Comparison of ENCODE assay signal across 24 mouse cellular contexts in the genomic region with DNA sequence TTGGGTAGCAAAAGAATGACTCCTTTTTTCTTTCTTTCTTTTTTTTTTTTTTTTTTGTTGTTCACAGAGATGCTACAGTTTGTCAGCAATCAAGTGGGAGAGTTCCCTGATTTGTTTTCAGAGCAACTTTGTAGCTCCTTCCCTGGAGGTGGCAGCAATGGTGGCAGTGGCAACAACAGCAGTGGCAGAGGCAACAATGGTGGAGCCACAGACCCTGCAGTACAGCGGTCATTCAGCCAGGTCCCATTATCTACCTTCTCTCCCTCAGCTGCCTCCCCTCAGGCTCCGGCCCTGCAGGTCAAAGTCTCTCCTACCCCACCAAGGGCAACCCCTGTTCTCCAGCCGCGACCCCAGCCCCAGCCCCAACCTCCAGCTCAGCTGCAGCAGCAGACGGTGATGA. TPM values are rescaled to one million over a fixed set of nuclear protein-coding genes. Genes with fewer than 3 reads are reported as not detected.
DNase-seq lines count a peak whose midpoint lies in the region; ATAC-seq and TF ChIP-seq lines count a peak whose summit lies in the region.
"Had no signal": no experiment of that assay in that cellular context is flagged by ENCODE, and none has a peak within 500 bp of the region (broad histone marks: within the 10 kb centered on the region; RNA-seq: fewer than 3 reads in every experiment).

No protein-coding gene starts in this region.

- peaks cover 47% of the 10 kb centered on the region for H3K79me2 ChIP-seq in CH12.LX (replicated peaks; ENCODE audit: control insufficient read depth, extremely low read depth, insufficient read depth, poor library complexity, severe bottlenecking)

- no peaks in the 10 kb centered on the region for H3K9me3 ChIP-seq in heart, embryonic 12.5 days (replicated peaks)
- H3K9me3 ChIP-seq in hindbrain, embryonic 12.5 days (replicated peaks) = no peaks in the 10 kb centered on the region
- H3K9me3 ChIP-seq in hindbrain, postnatal 0 days (ENCODE audit: low read length) = no peaks in the 10 kb centered on the region
- H3K9me3 ChIP-seq in CH12.LX (replicated peaks; ENCODE audit: low read length) = no peaks in the 10 kb centered on the region
- no peaks in the 10 kb centered on the region for H3K9me3 ChIP-seq in hindbrain, embryonic 15.5 days
- H3K9me3 ChIP-seq: embryonic facial prominence, embryonic 10.5 days; intestine, embryonic 15.5 days; midbrain, embryonic 10.5 days had no signal

- TF ChIP-seq EP300 in CH12.LX (IDR thresholded peaks at IDR 0.05; ENCODE audit: low read length) = no peak

- no peak for ATAC-seq in heart, embryonic 12.5 days (ENCODE audit: insufficient number of reproducible peaks, low FRiP score)
- no peak for ATAC-seq in hindbrain, embryonic 12.5 days (ENCODE audit: low FRiP score)
- no peak for ATAC-seq in hindbrain, postnatal 0 days
- no peak for ATAC-seq in hindbrain, embryonic 15.5 days (ENCODE audit: low FRiP score, low read depth)
- ATAC-seq in megakaryocyte-erythroid progenitor cell, adult 5-6 weeks (replicated peaks; ENCODE audit: low FRiP score, low TSS enrichment, poor library complexity, severe bottlenecking) = no peak
- ATAC-seq: activated CD4-positive, CD25-positive, alpha-beta regulatory T cell, adult 4 months; forebrain, embryonic 16.5 days; intestine, embryonic 15.5 days; lung, postnatal 0 days; midbrain, embryonic 16.5 days had no signal

- no peak for TF ChIP-seq RAD21 in CH12.LX (IDR thresholded peaks at IDR 0.05; ENCODE audit: low read depth, low read length)

- no peak overlapping the region for H3K4me2 ChIP-seq in heart, embryonic 12.5 days
- H3K4me2 ChIP-seq in hindbrain, embryonic 12.5 days (replicated peaks) = no peak overlapping the region
- H3K4me2 ChIP-seq in hindbrain, postnatal 0 days (ENCODE audit: low read depth, low read length) = no peak overlapping the region
- H3K4me2 ChIP-seq in CH12.LX (ENCODE audit: insufficient read depth, low read depth, poor library complexity, severe bottlenecking) = no peak overlapping the region
- no peak overlapping the region for H3K4me2 ChIP-seq in hindbrain, embryonic 15.5 days
- H3K4me2 ChIP-seq: intestine, embryonic 15.5 days had no signal

- in situ Hi-C loops in CH12.LX (cut with MboI; ENCODE audit: low pct_ligation_motif_present, low pct_unique_long_range_greater_than_20kb, low sequenced_read_pairs) = no loop called here

- no peak overlapping the region for H3K9ac ChIP-seq in heart, embryonic 12.5 days
- H3K9ac ChIP-seq in hindbrain, embryonic 12.5 days = no peak overlapping the region
- H3K9ac ChIP-seq in hindbrain, postnatal 0 days (replicated peaks; ENCODE audit: low read length) = no peak overlapping the region
- no peak overlapping the region for H3K9ac ChIP-seq in CH12.LX (ENCODE audit: insufficient read depth, low read depth)
- H3K9ac ChIP-seq in hindbrain, embryonic 15.5 days = no peak overlapping the region
- H3K9ac ChIP-seq: intestine, embryonic 15.5 days had no signal

- H3K4me1 ChIP-seq in heart, embryonic 12.5 days (replicated peaks) = peaks cover 63% of the 10 kb centered on the region
- H3K4me1 ChIP-seq in hindbrain, embryonic 12.5 days = peaks cover 30% of the 10 kb centered on the region
- H3K4me1 ChIP-seq in hindbrain, postnatal 0 days (ENCODE audit: insufficient read depth, low read length) = peaks cover 11% of the 10 kb centered on the region; the same call in 1 of the 2 replicates
- H3K4me1 ChIP-seq in CH12.LX (ENCODE audit: control insufficient read depth in 1 of 2, insufficient read depth in 2 of 2) = peaks cover 9 to 37% of the 10 kb centered on the region in 2 experiments
- peaks cover 54% of the 10 kb centered on the region for H3K4me1 ChIP-seq in hindbrain, embryonic 15.5 days (replicated peaks)

- dilution Hi-C loops in CH12.LX (cut with MboI; ENCODE audit: extremely low pct_ligation_motif_present, extremely low pct_unique_long_range_greater_than_20kb, low sequenced_read_pairs) = no loop called here

- no peak for DNase-seq in heart, adult 11 months
- no peak for DNase-seq in hindbrain, postnatal 0 days (ENCODE audit: low spot score)
- DNase-seq in CH12.LX (ENCODE audit: extremely low read depth) = no peak
- no peak for DNase-seq in gastrocnemius, postnatal 10 days
- DNase-seq: adrenal gland, adult 8-10 months; cerebellum, postnatal 10 days; gastrocnemius, postnatal 25 days; heart, postnatal 36 days; kidney, postnatal 36 days; layer of hippocampus, postnatal 36 days; thymus, postnatal 36 days had no signal

- H3K27me3 ChIP-seq in heart, embryonic 12.5 days (replicated peaks) = no peaks in the 10 kb centered on the region
- H3K27me3 ChIP-seq in hindbrain, embryonic 12.5 days = no peaks in the 10 kb centered on the region
- H3K27me3 ChIP-seq in hindbrain, postnatal 0 days (ENCODE audit: insufficient read depth, low read length) = no peaks in the 10 kb centered on the region
- H3K27me3 ChIP-seq in CH12.LX (replicated peaks) = no peaks in the 10 kb centered on the region
- no peaks in the 10 kb centered on the region for H3K27me3 ChIP-seq in hindbrain, embryonic 15.5 days
- H3K27me3 ChIP-seq: intestine, embryonic 15.5 days had no signal

- WGBS in heart, embryonic 12.5 days = 63% methylated on average over 5 of the region's 5 CpGs
- WGBS in hindbrain, embryonic 12.5 days = 90% methylated on average over 5 of the region's 5 CpGs
- WGBS in hindbrain, postnatal 0 days = 82% methylated on average over 5 of the region's 5 CpGs
- 81% methylated on average over 5 of the region's 5 CpGs for WGBS in hindbrain, embryonic 15.5 days

- peaks cover 46% of the 10 kb centered on the region for H3K36me3 ChIP-seq in heart, embryonic 12.5 days
- H3K36me3 ChIP-seq in hindbrain, embryonic 12.5 days = peaks cover 48% of the 10 kb centered on the region
- H3K36me3 ChIP-seq in hindbrain, postnatal 0 days (ENCODE audit: insufficient read depth, low read length) = peaks cover 40% of the 10 kb centered on the region; the same call in 1 of the 2 replicates
- H3K36me3 ChIP-seq in CH12.LX (replicated peaks in 1 of 2; ENCODE audit: control insufficient read depth in 1 of 2, insufficient read depth in 1 of 2, low read length in 1 of 2) = peaks cover 43 to 69% of the 10 kb centered on the region in 2 experiments
- H3K36me3 ChIP-seq in hindbrain, embryonic 15.5 days = peaks cover 34% of the 10 kb centered on the region

- TF ChIP-seq CTCF in hindbrain, postnatal 0 days (IDR thresholded peaks at IDR 0.05; ENCODE audit: low read depth) = no peak
- TF ChIP-seq CTCF in CH12.LX (conservative IDR thresholded peaks at IDR 0.05 in 1 of 2, IDR thresholded peaks at IDR 0.05 in 1 of 2; ENCODE audit: low read depth in 2 of 2, low read length in 2 of 2) = no peak

- H3K27ac ChIP-seq in heart, embryonic 12.5 days (ENCODE audit: poor library complexity, severe bottlenecking) = peak overlapping the region; percentile 76
- peak overlapping the region; percentile 35; the same call in 1 of the 2 replicates for H3K27ac ChIP-seq in hindbrain, embryonic 12.5 days
- no peak overlapping the region for H3K27ac ChIP-seq in hindbrain, postnatal 0 days
- H3K27ac ChIP-seq in CH12.LX (ENCODE audit: insufficient read depth, low read depth) = peak overlapping the region; percentile 0; the same call in 1 of the 2 replicates
- H3K27ac ChIP-seq in hindbrain, embryonic 15.5 days (replicated peaks) = peak overlapping the region; percentile 56
- H3K27ac ChIP-seq: embryonic facial prominence, embryonic 10.5 days; intestine, embryonic 15.5 days; macrophage; midbrain, embryonic 10.5 days had no signal

- H3K4me3 ChIP-seq in heart, embryonic 12.5 days = no peak overlapping the region
- no peak overlapping the region for H3K4me3 ChIP-seq in hindbrain, embryonic 12.5 days
- no peak overlapping the region for H3K4me3 ChIP-seq in hindbrain, postnatal 0 days (ENCODE audit: low read length)
- H3K4me3 ChIP-seq in CH12.LX (replicated peaks in 1 of 3; ENCODE audit: low read depth in 2 of 3, low read length in 2 of 3, poor library complexity in 1 of 3) = no peak overlapping the region
- no peak overlapping the region for H3K4me3 ChIP-seq in hindbrain, embryonic 15.5 days
- H3K4me3 ChIP-seq: embryonic facial prominence, embryonic 10.5 days; intestine, embryonic 15.5 days; midbrain, embryonic 10.5 days had no signal

- no peak for TF ChIP-seq POLR2A in CH12.LX (IDR thresholded peaks at IDR 0.05; ENCODE audit: low read depth, low read length)

RNA-seq across cellular contexts. Expression of a gene that starts 22.7 kb away (rescaled TPM):
- 110 and 118 TPM in 2 replicates for polyA plus RNA-seq in heart, embryonic 12.5 days (2016; fragmentation: Nextera tagmentation; extraction: Ambion mirVana)
- polyA plus RNA-seq in hindbrain, embryonic 12.5 days (2016; fragmentation: Nextera tagmentation; extraction: Ambion mirVana) = 230 and 244 TPM in 2 replicates
- 256 and 266 TPM in 2 replicates for total RNA-seq in hindbrain, postnatal 0 days (2014; rRNA removed)
- polyA plus RNA-seq in hindbrain, postnatal 0 days (2015; fragmentation: Nextera tagmentation; extraction: Ambion mirVana) = 139 and 145 TPM in 2 replicates
- total RNA-seq in CH12.LX (2012; rRNA removed) (130 and 159 TPM in 2 replicates), CH12.LX (2014; rRNA removed) (77.6 and 94.3 TPM in 2 replicates)
- 214 and 253 TPM in 2 replicates for polyA plus RNA-seq in CH12.LX (2012; ENCODE audit: insufficient read length, low read depth)
- 204 and 209 TPM in 2 replicates for polyA plus RNA-seq in hindbrain, embryonic 15.5 days (2015; fragmentation: Nextera tagmentation; extraction: Ambion mirVana)
- total RNA-seq in megakaryocyte-erythroid progenitor cell, adult 5-6 weeks (2014; fragmentation: Nextera tagmentation) = 41.0 and 43.3 TPM in 2 replicates
- total RNA-seq in megakaryocyte-erythroid progenitor cell, adult 5-6 weeks (2017) = 24.7 and 26.0 TPM in 2 replicates
- 10 to 100 TPM; 37.0 to 42.8 TPM for total RNA-seq in gastrocnemius, postnatal 10 days (2021)

RNA-seq across cellular contexts. Expression of a gene that starts 41.9 kb away (rescaled TPM):
- 8.7 and 11.1 TPM in 2 replicates for polyA plus RNA-seq in heart, embryonic 12.5 days (2016; fragmentation: Nextera tagmentation; extraction: Ambion mirVana)
- 17.0 and 17.1 TPM in 2 replicates for polyA plus RNA-seq in hindbrain, embryonic 12.5 days (2016; fragmentation: Nextera tagmentation; extraction: Ambion mirVana)
- total RNA-seq in hindbrain, postnatal 0 days (2014; rRNA removed) = 15.5 and 16.0 TPM in 2 replicates
- polyA plus RNA-seq in hindbrain, postnatal 0 days (2015; fragmentation: Nextera tagmentation; extraction: Ambion mirVana) = 6.4 and 8.4 TPM in 2 replicates
- total RNA-seq in CH12.LX (2012; rRNA removed) (37.1 and 48.8 TPM in 2 replicates), CH12.LX (2014; rRNA removed) (35.1 and 35.7 TPM in 2 replicates)
- 42.9 and 43.6 TPM in 2 replicates for polyA plus RNA-seq in CH12.LX (2012; ENCODE audit: insufficient read length, low read depth)
- 11.6 and 12.0 TPM in 2 replicates for polyA plus RNA-seq in hindbrain, embryonic 15.5 days (2015; fragmentation: Nextera tagmentation; extraction: Ambion mirVana)
- 14.3 and 17.4 TPM in 2 replicates for total RNA-seq in megakaryocyte-erythroid progenitor cell, adult 5-6 weeks (2014; fragmentation: Nextera tagmentation)
- 11.8 and 17.4 TPM in 2 replicates for total RNA-seq in megakaryocyte-erythroid progenitor cell, adult 5-6 weeks (2017)
- 10 to 100 TPM; 31.0 to 33.5 TPM for total RNA-seq in gastrocnemius, postnatal 10 days (2021)

RNA-seq across cellular contexts. Expression of a gene that starts 42.9 kb away (rescaled TPM):
- 0.19 and 0.35 TPM in 2 replicates for polyA plus RNA-seq in heart, embryonic 12.5 days (2016; fragmentation: Nextera tagmentation; extraction: Ambion mirVana)
- polyA plus RNA-seq in hindbrain, embryonic 12.5 days (2016; fragmentation: Nextera tagmentation; extraction: Ambion mirVana) = 1.6 and 1.7 TPM in 2 replicates
- 34.7 and 36.0 TPM in 2 replicates for total RNA-seq in hindbrain, postnatal 0 days (2014; rRNA removed)
- polyA plus RNA-seq in hindbrain, postnatal 0 days (2015; fragmentation: Nextera tagmentation; extraction: Ambion mirVana) = 7.5 and 9.2 TPM in 2 replicates
- total RNA-seq in CH12.LX (2012; rRNA removed) = 152 and 159 TPM in 2 replicates
- 94.6 and 103 TPM in 2 replicates for total RNA-seq in CH12.LX (2014; rRNA removed)
- polyA plus RNA-seq in CH12.LX (2012; ENCODE audit: insufficient read length, low read depth) = 64.2 and 83.4 TPM in 2 replicates
- polyA plus RNA-seq in hindbrain, embryonic 15.5 days (2015; fragmentation: Nextera tagmentation; extraction: Ambion mirVana) = 2.9 and 4.6 TPM in 2 replicates
- total RNA-seq in megakaryocyte-erythroid progenitor cell, adult 5-6 weeks (2014; fragmentation: Nextera tagmentation) = not detected in 2 replicates
- total RNA-seq in megakaryocyte-erythroid progenitor cell, adult 5-6 weeks (2017) = not detected in 2 replicates
- not detected for total RNA-seq in gastrocnemius, postnatal 10 days (2021)
- total RNA-seq: gastrocnemius, postnatal 25 days had no signal
- polyA plus RNA-seq: activated CD4-positive, CD25-positive, alpha-beta regulatory T cell, adult 4 months; macrophage had no signal

RNA-seq across cellular contexts. Expression of a gene that starts 54.5 kb away (rescaled TPM):
- 0.09 TPM in 1 of 2 replicates, not detected in the other for polyA plus RNA-seq in heart, embryonic 12.5 days (2016; fragmentation: Nextera tagmentation; extraction: Ambion mirVana)
- polyA plus RNA-seq in hindbrain, embryonic 12.5 days (2016; fragmentation: Nextera tagmentation; extraction: Ambion mirVana) = 0.18 and 0.34 TPM in 2 replicates
- total RNA-seq in hindbrain, postnatal 0 days (2014; rRNA removed) = 0.29 and 5.6 TPM in 2 replicates
- 0.34 and 0.42 TPM in 2 replicates for polyA plus RNA-seq in hindbrain, postnatal 0 days (2015; fragmentation: Nextera tagmentation; extraction: Ambion mirVana)
- total RNA-seq in CH12.LX (2012; rRNA removed) = 287 and 334 TPM in 2 replicates
- total RNA-seq in CH12.LX (2014; rRNA removed) = 188 and 204 TPM in 2 replicates
- 219 and 257 TPM in 2 replicates for polyA plus RNA-seq in CH12.LX (2012; ENCODE audit: insufficient read length, low read depth)
- polyA plus RNA-seq in hindbrain, embryonic 15.5 days (2015; fragmentation: Nextera tagmentation; extraction: Ambion mirVana) = 0.37 and 0.69 TPM in 2 replicates
- 0.49 and 1.2 TPM in 2 replicates for total RNA-seq in megakaryocyte-erythroid progenitor cell, adult 5-6 weeks (2014; fragmentation: Nextera tagmentation)
- total RNA-seq in megakaryocyte-erythroid progenitor cell, adult 5-6 weeks (2017) = 0.46 and 0.75 TPM in 2 replicates
- under 1 TPM; 0.45 to 0.52 TPM for total RNA-seq in gastrocnemius, postnatal 10 days (2021)
- total RNA-seq: gastrocnemius, postnatal 25 days had no signal
- polyA plus RNA-seq: intestine, embryonic 15.5 days; limb, embryonic 11.5 days had no signal
